Mouse (Mus musculus) liver, embryonic 16.5 days (tissue): ENCODE data around the gene 1700001F09Rik. TPM values are rescaled to one million over a fixed set of nuclear protein-coding genes. Genes with fewer than 3 reads are reported as not detected.
"Not testable (repeated sequence)": the region's sequence is repeated elsewhere in the genome, so short reads cannot be mapped to it uniquely, and the experiment has no call there.

Experiments used
- ATAC-seq: fragments of 200-750 bp; cut with Nextera tagmentation; 2 replicates; pipeline ENCODE4 v1.8.0; 2017; ENCODE audit warnings: low read depth, mild to moderate bottlenecking, moderate number of reproducible peaks, moderate library complexity
- H3K27ac ChIP-seq: fragments of 300-500 bp; sonication (generic); 2 replicates; pipeline ENCODE4 v1.5.1; 2014; ENCODE audit warnings: mild to moderate bottlenecking, low read length
- H3K27me3 ChIP-seq: fragments of 300-500 bp; sonication (generic); 2 replicates; pipeline ENCODE4 v1.6.1; 2014; ENCODE audit warnings: low read depth, low read length, mixed read lengths; ENCODE audit not compliant: control insufficient read depth, insufficient read depth
- H3K36me3 ChIP-seq: fragments of 300-500 bp; sonication (generic); 2 replicates; pipeline ENCODE4 v1.6.1; 2014; ENCODE audit warnings: mild to moderate bottlenecking; ENCODE audit not compliant: control insufficient read depth, insufficient read depth
- H3K4me1 ChIP-seq: fragments of 300-500 bp; sonication (generic); 2 replicates; pipeline ENCODE4 v1.6.1; 2014; ENCODE audit warnings: low read depth, low read length, mixed read lengths; ENCODE audit not compliant: control insufficient read depth
- H3K4me2 ChIP-seq: fragments of 300-500 bp; sonication (generic); 2 replicates; pipeline ENCODE4 v1.6.1; 2014; ENCODE audit warnings: low read depth, low read length, mixed read lengths
- H3K4me3 ChIP-seq: fragments of 300-500 bp; sonication (generic); 2 replicates; pipeline ENCODE4 v1.5.1; 2014; ENCODE audit warnings: low read depth, mild to moderate bottlenecking, low read length
- H3K9ac ChIP-seq: fragments of 300-500 bp; sonication (generic); 2 replicates; pipeline ENCODE4 v1.6.1; 2014; ENCODE audit warnings: low read depth, low read length
- H3K9me3 ChIP-seq: fragments of 300-500 bp; sonication (generic); replicated peaks from 2 replicates; pipeline ENCODE4 v1.6.1; 2016; ENCODE audit warnings: low read length; ENCODE audit not compliant: control insufficient read depth
- WGBS: fragments of 180-500 bp; shearing (Covaris S2); extraction: QIAGEN DNeasy Blood & Tissue Kit; methylation state at CpG from one replicate; pipeline ENCODE4 v1.1.7; 2014; ENCODE audit not compliant: insufficient replicate concordance; 5-methylcytosine and 5-hydroxymethylcytosine counted together
- polyA plus RNA-seq: library from polyadenylated mRNA; unstranded; fragments of >200 nt; fragmentation: Nextera tagmentation; extraction: Ambion mirVana; gene quantifications from 2 replicates; pipeline ENCODE4 v1.2.1, GENCODE M21; 2015

The 1700001F09Rik gene
- polyA plus RNA-seq = not detected in 2 replicates

GRCm38 (mm10) chr14:43347711-43348110 lies at the start of gene 1700001F09Rik:
Gene 1700001F09Rik (minus strand): TSS chr14:43347811.
- not testable (repeated sequence) for H3K27ac ChIP-seq, H3K27me3 ChIP-seq, H3K4me3 ChIP-seq, H3K36me3 ChIP-seq, H3K4me2 ChIP-seq, ATAC-seq, H3K9me3 ChIP-seq, H3K4me1 ChIP-seq, H3K9ac ChIP-seq

GRCm38 (mm10) chr14:43361713-43362112 lies 14.1 kb upstream of the 1700001F09Rik start:
- 68% methylated on average over 11 of the region's 11 CpGs for WGBS
- not testable (repeated sequence) for H3K4me3 ChIP-seq, H3K36me3 ChIP-seq, H3K27me3 ChIP-seq, H3K27ac ChIP-seq, H3K9ac ChIP-seq, ATAC-seq, H3K4me1 ChIP-seq, H3K9me3 ChIP-seq, H3K4me2 ChIP-seq

DNA sequence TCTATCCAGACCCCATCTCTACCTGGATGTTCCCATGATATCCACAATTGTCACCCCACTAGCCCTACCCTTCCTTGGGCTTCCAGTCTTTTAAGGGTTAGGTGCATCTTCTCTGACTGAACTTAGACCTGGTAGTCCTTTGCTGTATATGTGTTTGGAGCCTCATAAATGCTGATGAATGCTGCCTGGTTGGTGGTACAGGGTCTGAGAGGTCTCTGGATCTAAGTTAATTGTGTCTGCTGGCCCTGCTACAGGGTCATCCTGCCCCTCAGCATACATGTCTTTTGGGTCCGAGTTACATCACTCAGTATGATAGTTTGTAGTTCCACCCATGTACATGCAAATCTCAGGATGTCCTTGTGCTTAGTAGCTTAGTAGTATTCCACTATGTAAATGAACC lies 11.6 kb upstream of the 1700001F09Rik start:
- H3K9me3 ChIP-seq, ATAC-seq, H3K9ac ChIP-seq, H3K27ac ChIP-seq, H3K4me3 ChIP-seq, H3K4me1 ChIP-seq, H3K4me2 ChIP-seq, H3K27me3 ChIP-seq, H3K36me3 ChIP-seq: not testable (repeated sequence)
- WGBS = 50% methylated on average over 1 of the region's 1 CpGs

- H3K36me3 ChIP-seq, H3K27me3 ChIP-seq, H3K4me3 ChIP-seq, H3K27ac ChIP-seq, H3K4me1 ChIP-seq, ATAC-seq, H3K4me2 ChIP-seq, H3K9me3 ChIP-seq, H3K9ac ChIP-seq: not testable (repeated sequence)
These were observed 9.9 kb upstream of the 1700001F09Rik start for GRCm38 (mm10) chr14:43357496-43357895.

- not testable (repeated sequence) for H3K27me3 ChIP-seq, ATAC-seq, H3K27ac ChIP-seq, H3K4me2 ChIP-seq, H3K9me3 ChIP-seq, H3K36me3 ChIP-seq, H3K4me3 ChIP-seq, H3K4me1 ChIP-seq, H3K9ac ChIP-seq
- WGBS = 67% methylated on average over 2 of the region's 2 CpGs
These were observed 5.3 kb upstream of the 1700001F09Rik start for GRCm38 (mm10) chr14:43352944-43353343.

- not testable (repeated sequence) for H3K9ac ChIP-seq, H3K4me2 ChIP-seq, H3K27ac ChIP-seq, H3K4me1 ChIP-seq, H3K9me3 ChIP-seq, H3K36me3 ChIP-seq, H3K27me3 ChIP-seq, ATAC-seq, H3K4me3 ChIP-seq
- WGBS = 29% methylated on average over 1 of the region's 1 CpGs
These were observed 10.0 kb downstream of the 1700001F09Rik start for GRCm38 (mm10) chr14:43337646-43338045.

DNA sequence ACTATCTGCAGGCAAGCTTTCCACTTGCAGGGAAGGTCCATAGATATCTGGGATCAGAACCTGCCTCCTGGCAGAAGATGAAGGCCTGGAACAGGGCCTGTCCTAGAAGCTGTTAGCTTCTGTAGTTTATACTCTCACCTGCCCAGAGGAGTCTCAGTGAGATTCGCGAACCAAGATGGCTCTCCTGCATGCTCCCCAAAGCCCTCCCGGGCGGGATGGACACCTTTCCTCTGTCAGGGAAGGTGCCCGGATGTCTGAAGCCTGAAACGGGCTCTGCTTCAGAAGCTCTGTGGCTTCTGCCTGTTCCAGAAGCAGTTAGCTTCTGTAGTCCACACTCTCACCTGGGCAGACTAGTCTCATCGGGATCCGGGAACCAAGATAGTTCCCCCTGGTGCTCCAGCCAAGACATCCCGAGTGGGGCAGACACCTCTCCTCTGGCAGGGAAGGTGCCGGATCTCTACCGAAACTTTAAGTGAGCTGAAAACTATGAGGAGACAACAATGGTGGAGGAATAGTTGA lies 16.2 kb downstream of the 1700001F09Rik start:
- ATAC-seq, H3K4me2 ChIP-seq, H3K9me3 ChIP-seq, H3K36me3 ChIP-seq, H3K4me3 ChIP-seq, H3K4me1 ChIP-seq, H3K27ac ChIP-seq, H3K27me3 ChIP-seq, H3K9ac ChIP-seq: not testable (repeated sequence)
- WGBS = 67% methylated on average over 9 of the region's 11 CpGs

DNA sequence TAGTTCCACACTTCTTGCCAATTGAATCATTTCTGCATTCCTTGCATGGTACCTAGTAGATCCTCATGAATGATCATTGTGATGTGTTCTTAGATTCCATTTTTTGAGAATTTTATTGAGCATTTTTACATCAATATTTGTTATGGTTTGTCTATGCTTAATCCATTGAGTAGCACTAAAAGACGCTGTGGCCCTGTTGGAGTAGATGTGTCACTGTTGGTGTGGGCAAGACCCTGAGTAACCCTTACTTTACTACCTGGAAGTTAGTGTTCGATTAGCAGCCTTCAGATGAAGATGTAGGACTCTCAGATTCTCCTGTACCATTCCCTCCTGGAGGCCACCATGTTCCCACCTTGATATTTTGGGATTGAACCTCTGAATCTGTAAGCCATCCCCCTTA lies 19.0 kb downstream of the 1700001F09Rik start:
- H3K9me3 ChIP-seq, ATAC-seq, H3K27ac ChIP-seq, H3K27me3 ChIP-seq, H3K9ac ChIP-seq, H3K36me3 ChIP-seq, H3K4me1 ChIP-seq, H3K4me3 ChIP-seq, H3K4me2 ChIP-seq: not testable (repeated sequence)
- 44% methylated on average over 1 of the region's 2 CpGs for WGBS

DNA sequence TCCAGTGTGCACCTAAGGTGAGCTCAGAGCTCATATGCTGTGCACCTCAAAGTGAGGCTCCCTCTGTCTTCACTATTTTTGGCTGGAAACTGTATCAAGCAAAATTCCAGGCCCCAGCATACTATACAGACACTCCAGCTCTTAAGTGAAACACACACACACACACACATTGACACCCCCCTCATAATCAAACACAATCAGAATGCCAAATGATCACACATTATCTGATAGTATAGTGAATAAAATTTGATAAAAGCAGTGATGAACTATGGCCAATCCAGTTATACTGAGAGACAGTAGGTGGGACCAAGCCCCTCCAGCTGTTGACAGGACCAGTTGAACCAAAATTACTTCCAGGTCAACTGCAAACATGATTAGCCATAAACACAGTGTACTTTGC lies 28.1 kb downstream of the 1700001F09Rik start:
- not testable (repeated sequence) for H3K9me3 ChIP-seq, H3K27me3 ChIP-seq, H3K27ac ChIP-seq, H3K36me3 ChIP-seq, ATAC-seq, H3K4me1 ChIP-seq, H3K9ac ChIP-seq, H3K4me3 ChIP-seq, H3K4me2 ChIP-seq

- H3K4me1 ChIP-seq, H3K4me3 ChIP-seq, H3K9me3 ChIP-seq, H3K36me3 ChIP-seq, ATAC-seq, H3K27me3 ChIP-seq, H3K9ac ChIP-seq, H3K27ac ChIP-seq, H3K4me2 ChIP-seq: not testable (repeated sequence)
- 55% methylated on average over 3 of the region's 3 CpGs for WGBS
These were observed 54.1 kb downstream of the 1700001F09Rik start, which contains the start of gene Gm8127 for GRCm38 (mm10) chr14:43293503-43293902. Gene Gm8127 (minus strand): TSS chr14:43293832.
